Mouse (Mus musculus) gastrocnemius, postnatal 25 days (tissue): ENCODE results near the gene 4930452B06Rik. TPM values are rescaled to one million over a fixed set of nuclear protein-coding genes. Genes with fewer than 3 reads are reported as not detected.
"Not testable (repeated sequence)": the region's sequence is repeated elsewhere in the genome, so short reads cannot be mapped to it uniquely, and the experiment has no call there.

Source experiments
- DNase-seq: peaks from one replicate; pipeline ENCODE4 v3.0.0; 2022
- long read RNA-seq, 2 experiments: library from polyadenylated mRNA; stranded (forward); transcript quantifications; one replicate each; pipeline ENCODE4 v2.0.0; 2021
- total RNA-seq, 2 experiments: library from RNA; stranded (reverse); gene quantifications; 1 replicate in 1 of 2; 2 replicates in 1 of 2; pipeline ENCODE4 v1.2.3; 2021

4930452B06Rik gene
- under 1 TPM in 1 of 2 experiments, not detected in 1; 0.19 TPM for total RNA-seq
- long read RNA-seq, experiment 1: 0 reads
- long read RNA-seq, experiment 2: 0 reads

DNA sequence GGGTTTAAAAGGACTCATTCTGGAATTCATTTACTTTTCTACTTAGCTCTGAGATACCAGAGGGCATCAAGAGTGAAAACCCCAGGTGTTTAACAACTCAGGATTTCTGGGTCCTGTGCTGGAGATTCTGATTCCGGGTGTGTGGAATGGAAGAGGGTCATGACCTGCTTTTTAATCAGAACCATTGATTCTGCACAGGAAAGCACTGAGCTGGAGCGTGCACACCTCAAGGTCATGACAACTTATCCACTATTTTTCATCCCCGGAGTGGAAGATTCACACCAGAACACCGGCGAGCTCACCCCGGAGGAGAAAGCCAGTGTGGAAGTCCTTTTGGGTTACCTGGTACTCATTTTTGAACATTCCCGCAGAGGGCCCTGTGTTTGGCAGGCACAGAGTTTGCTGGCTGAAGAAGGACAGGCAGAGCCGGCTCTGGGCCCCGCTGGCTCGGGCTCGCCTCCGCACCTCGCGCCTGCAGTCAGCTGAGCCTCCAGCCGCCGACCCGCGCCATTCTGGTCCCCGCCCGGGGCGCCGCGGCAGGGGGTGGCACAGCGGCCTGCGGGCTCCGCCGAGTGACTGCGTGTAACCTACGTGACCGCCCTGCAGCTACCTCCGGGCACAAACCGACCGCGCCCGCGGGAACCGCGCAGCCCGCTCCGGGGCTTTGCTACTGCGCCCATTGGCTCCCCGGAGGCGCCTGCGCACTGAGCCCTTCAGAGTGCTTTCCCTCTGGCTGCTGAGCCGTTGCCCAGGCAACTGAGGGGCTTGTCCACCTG is at the start of gene 4930452B06Rik:
4930452B06Rik (minus strand) TSS at position 605 of the 776 bp plus-strand sequence.
- peak; percentile 45 for DNase-seq

DNA sequence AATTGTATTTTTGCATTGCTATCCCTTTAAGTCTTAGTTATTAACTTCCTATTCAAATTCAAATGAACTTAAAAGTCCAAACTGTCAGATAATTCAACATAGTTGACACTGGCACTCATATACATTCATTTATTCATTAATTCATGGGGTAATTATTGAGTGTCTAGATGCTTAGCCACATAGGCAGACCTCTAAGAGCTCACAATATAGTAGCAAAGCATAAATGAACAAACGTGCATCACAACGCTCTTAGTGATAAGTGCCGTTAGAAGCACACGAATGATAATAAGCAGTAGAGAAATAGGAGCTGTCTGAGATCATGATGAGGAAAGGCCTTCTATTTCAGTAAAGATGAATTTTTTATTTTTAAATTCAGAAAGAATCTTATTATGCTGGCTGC is 46.6 kb upstream of the 4930452B06Rik start:
- no peak for DNase-seq

DNA sequence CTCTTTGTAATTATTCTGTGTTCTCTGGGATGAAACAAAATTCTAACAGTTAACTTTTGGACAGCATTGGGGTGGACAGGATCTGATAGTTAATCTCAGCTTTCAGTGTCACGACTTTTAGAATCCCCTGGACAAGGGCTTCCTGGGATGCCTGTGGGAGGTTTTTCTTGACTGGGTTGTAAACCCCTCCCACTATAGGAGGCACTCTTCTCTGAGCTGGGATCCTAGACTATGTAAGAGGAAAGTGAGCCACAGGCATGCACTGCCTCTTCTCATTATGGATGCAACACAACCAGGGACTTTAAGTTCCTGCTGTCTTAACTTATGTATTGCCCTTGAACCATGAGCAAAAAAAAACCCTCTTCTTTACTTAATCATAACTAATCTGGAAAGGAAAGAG is 23.4 kb upstream of the 4930452B06Rik start:
- DNase-seq: no peak

DNA sequence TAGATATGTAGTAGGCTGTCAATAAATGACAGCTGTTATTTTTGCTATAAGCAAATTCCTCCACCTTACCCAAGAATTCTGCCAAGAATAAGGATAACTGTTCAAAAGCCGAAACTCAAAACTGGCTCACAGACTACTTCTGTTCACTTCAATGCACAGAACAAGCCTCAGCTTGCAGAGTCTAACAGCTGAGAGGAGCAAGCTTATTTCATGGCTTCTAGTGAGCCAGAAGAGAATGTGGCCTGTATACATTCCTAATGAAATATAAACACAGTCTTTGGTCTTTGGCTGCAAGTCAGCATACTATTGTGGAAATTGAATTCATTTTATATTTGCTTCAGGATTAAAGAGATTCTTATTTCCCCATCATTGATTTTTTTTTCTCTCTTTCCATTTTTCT is 22.4 kb upstream of the 4930452B06Rik start:
- no peak for DNase-seq

DNA sequence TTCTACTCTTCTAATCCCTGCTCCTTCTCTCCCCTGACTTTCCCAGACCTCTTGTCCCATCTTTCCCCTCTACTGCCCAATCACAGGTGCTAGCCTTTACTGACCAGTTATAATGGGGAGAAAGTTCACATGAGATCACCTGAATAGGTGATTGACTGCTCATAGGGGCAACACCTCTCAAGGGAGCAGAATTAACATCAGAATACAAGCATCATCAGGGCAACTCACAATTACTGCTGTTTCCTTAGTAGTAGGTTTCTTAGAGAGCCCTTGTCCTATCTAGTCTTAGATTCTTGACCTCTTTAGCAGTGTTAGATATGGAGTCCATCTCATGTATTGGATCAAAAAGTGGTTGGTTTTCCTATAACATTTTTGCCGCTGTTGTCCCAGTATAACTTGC is 20.1 kb upstream of the 4930452B06Rik start:
- DNase-seq: no peak

DNA sequence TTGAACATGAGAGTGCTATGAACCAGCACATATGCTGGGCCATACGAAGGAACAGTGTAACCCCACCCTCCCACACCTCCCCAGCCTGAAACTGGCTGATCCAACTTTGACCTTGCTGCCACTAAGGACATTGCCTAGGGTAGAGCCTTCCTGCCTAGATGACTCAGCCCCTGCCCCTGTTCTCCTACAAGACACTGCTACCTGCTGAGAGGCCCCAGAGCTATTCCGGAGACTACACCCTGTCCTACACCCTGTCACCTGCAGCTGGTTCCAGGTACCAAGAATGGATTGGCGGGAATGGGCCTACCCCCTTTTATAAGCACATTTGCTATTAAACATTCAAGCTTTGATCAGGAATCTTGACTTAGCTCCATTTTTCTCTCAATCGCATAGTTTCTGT is 13.9 kb upstream of the 4930452B06Rik start:
- no peak for DNase-seq

DNA sequence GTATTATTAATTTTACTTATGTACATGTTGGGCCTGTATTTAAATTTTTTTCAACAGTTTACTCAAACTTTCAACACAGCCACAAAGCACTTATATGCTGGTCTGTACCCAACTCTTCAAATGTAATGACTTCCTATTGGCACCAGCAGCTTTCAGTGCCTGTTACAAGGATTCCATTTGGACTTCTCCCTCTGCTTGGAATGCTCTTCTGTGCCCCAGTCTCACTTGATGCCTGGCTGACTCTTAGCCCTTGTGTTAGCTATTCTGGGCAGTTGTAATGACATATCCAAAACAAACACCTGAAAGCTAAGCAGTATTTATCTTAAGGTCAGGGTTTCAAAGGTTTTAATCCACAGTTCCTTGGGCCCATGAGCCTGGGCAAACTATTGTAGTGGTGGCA is 5.7 kb downstream of the 4930452B06Rik start:
- no peak for DNase-seq

DNA sequence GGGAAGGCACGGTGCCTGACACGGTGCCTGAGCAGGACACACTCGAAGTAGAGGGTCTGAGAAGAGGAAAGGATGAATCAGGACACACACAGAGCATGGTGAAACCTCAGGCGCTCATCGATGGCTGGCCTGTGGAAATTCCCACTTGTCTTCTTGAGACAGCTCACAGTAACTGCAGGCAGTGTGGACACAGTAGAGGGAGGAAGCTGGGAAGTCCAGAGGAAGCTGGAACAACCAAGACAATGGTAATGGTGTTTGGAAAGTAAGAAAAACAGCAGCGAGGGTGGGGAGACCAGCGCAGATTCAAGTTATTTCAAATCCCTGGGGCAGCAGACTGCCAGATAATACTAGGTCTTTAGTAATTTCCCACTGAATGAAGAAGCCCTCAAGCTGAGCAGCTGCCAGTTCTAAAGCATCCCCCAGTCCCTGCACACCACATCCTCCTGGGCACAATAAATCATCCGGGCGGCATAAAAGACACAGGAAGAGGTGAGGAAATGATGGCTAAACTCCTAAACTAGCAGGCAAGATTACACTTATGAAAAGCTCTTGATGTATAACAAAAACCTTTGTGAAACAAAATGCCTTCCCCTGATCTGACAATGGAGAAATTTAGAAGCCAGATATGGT is 24.3 kb downstream of the 4930452B06Rik start:
- DNase-seq: no peak

DNA sequence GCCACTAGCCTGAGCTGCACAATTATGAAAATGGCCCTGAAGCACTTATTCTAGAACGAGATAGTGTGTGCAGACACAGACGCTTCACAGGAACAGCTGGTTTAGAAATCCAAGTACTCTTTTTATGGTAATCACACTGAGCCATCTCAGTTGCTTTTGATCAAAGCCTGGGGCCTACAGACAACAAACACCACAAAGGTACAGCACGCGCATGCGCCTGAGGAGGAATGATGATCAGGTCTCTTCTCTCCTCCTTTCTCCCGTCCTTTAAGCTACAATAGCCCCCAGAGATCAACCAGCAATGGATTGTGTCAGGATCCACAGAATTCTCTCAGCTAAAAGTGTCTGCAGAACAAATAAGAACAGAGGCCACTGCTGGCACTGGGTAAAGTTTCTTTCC is 33.8 kb downstream of the 4930452B06Rik start:
- DNase-seq: no peak

DNA sequence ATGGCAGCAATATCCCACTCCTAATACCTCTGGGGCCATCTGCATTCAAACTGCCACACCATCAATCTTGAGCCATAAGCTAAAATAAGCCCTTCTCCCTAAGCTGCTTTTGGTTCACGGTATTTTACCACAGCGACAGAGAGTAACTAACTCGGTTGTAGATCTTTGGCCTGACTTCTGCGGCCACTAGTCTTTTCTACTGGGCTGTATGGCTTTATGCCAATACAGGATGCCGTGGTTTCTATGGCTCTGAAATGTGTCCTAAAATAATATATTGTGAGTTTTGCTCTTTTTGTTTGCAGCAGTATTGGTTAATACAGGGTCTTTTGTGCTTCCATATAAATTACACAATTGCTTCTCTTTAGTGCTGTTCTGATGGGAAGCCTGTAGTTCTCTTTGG is 37.6 kb downstream of the 4930452B06Rik start:
- no peak for DNase-seq

DNA sequence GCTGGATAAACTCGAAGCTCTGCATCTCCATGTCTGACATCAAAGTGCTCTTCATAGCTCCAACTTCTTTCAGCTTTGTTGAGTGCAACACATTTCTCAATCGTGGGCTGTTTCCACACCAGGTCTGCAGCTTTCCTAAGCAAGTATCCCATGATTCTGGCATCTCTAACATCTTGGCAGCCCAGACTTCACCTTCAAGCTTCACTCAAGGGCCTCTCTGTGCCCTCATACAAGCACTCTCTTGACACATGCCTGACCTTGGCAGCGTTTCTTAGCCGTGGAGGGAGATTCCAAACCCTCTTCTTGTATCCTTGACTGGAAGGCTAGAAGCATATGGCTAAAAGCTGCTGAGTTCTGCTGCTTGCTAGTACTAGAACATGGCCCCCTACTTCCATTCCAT is 38.6 kb downstream of the 4930452B06Rik start:
- DNase-seq: no peak

DNA sequence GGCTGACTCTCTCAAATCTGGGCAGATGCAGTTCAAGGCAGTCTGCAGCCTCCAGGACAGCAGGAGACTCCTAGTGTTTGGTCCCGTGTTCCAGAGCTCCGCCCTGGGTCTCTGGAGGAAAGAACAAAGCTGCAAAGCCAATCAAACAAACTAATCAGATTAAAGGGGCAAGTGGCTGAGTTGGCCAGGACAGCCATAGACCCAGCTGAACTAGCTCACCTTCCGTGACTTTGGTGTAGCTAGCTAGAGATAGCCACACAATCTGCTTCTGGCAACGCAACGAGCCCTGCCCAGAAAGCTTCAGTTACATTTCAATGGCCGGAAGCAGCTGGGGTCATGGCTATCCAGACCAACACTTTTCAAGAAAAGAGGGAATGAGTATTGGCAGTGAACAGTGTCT is 44.9 kb downstream of the 4930452B06Rik start:
- no peak for DNase-seq

DNA sequence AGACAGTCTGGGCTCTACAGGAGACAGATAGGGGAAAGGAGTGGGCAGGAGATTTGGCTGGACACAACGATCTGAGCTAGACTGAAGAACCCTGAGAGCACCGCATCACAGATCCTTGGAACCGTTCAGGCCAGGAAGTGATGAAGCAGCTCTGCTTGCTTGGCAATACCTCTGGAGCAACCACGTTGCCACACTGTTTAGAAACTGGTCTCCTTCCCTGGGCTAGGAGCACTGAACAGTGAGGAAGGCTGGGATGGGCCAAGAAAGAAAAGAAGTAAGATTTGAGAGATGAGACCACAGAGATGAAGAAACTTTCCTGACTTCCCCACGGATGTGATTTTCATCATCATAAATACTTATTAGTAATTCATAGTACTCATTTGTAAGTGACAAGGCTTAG is 45.5 kb downstream of the 4930452B06Rik start:
- no peak for DNase-seq

DNA sequence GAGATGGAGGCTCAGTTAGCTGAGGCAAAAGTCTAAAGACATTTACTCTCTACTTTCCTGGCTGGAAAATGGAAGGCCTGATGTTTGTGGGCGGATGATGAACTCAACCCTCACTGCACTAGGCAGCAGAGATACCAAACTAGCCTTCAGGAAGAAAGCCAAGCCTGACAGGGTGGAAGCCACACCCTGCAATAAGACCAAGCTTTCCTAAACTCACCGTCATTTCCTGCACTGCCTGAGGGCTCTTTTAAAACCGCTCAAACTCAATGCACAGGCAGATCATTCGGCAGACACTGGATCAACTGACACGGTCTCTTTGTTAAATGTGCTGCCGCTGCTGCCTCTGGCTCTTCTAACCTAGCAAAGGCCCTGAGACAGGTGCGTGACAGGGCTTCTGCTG is 50.4 kb downstream of the 4930452B06Rik start:
- no peak for DNase-seq

DNA sequence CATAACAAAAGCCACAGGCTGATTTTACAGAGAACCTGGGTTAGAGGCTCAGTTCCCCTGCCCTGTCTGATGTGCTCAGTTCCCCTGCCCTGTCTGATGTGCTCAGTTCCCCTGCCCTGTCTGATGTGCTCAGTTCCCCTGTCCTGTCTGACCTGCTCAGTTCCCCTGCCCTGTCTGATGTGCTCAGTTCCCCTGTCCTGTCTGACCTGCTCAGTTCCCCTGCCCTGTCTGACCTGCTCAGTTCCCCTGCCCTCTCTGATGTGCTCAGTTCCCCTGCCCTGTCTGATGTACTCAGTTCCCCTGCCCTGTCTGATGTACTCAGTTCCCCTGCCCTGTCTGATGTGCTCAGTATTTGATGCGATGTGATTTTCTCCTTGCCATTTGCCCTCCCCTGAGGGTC is 51.6 kb downstream of the 4930452B06Rik start:
- DNase-seq: not testable (repeated sequence)

DNA sequence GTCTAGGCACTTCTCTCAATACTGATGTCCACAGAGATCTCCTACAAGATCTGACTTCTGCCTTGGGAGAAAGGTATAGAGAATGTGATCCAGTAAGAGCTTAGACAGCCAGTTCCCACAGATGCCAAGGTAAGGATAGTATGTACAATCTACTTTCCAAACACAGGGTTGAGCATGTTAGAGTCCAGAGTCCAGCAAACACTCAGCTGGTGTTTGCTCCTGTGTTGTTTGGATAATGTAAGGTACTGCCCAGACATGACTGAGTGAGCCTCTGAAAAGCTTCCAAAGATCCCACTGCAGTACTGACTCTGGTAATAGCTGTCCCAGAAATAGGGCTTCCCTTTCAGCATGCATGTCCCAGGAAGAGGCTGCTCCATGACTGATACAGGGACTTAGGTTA is 54.0 kb downstream of the 4930452B06Rik start:
- no peak for DNase-seq

DNA sequence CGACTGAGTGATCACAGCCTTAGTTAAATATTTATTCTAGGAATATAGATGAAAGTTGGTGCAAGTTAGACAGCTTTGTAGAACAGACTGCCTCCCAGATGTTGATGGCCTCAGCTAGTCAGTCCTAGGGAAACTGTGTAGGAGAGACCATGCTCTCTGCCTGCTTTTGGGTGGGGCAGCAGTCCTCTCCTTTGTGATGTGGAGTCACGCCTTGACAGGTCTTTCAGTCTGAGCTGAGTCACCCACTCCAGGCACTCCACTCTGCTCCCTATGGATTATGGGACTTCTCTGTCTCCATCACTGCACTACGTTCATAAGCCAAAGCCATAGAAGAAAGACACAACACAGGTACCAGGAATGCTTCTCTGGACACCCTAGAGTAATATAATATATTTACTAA is 55.9 kb downstream of the 4930452B06Rik start:
- no peak for DNase-seq

DNA sequence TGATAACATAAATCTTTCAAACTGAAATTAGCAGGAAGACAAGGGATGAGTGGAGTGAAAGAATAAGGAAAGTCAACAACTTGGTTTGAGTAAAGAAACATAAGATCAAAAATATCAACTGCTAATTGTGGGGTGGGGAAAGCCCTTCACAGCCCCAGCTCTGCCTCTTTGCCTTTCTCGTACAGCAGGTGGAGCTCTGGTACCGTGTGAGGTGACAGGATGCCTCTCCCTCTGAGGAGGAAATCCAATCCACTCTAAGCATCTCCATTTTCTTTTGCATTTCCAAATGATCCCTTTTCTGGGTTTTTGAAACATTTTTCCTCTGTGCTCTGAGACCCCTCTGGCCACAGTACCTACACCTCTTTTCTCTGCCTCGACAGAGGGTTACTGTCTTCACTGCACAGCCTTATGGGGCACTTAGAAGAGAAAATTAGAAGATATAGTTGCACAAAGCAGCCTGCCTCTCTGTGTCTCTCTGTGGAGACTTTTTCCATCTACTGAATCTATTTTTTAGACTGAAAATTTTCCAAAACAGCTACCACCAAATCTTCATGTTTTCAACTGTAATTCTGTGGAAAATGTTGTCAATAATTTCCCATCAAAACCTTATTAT is 57.4 kb downstream of the 4930452B06Rik start:
- DNase-seq: peak; percentile 17

DNA sequence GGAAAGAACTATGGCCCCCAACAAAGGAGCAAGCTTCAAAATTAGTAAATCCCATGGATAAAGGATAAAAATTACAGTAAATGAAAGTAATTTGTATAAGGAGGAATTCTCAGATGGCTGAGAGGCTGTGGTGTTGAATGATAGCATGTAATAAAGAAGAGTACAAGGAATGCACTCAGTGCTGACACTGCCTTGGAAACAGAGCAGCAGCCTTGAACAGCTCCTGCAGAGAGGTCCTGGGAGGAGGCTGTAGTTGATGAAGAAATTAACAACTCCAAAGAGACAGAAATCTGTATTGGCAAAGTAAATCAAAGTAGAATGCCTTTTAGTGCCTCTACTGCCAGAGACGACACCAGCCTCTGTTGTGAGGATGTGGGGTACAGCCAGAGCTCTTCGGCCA is 61.1 kb downstream of the 4930452B06Rik start:
- no peak for DNase-seq

DNA sequence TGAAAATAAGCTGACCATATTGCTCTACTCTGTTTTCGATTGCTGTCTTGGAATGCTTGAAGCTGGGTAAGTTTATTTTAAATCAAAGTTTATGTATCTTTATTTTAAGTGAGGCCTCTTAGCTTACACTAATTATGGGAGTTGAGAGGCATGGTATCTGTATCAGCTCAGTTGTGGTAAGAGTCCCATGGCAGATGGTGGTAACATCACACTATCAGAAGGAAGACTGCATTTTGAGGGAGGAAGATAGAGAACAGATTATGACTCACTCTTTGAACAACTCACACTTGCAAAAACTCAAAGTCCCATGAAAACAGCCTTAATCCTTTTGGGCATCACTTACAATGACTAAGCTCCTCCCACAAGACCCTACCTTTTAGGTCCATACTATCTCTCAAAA is 81.0 kb downstream of the 4930452B06Rik start:
- DNase-seq: no peak

DNA sequence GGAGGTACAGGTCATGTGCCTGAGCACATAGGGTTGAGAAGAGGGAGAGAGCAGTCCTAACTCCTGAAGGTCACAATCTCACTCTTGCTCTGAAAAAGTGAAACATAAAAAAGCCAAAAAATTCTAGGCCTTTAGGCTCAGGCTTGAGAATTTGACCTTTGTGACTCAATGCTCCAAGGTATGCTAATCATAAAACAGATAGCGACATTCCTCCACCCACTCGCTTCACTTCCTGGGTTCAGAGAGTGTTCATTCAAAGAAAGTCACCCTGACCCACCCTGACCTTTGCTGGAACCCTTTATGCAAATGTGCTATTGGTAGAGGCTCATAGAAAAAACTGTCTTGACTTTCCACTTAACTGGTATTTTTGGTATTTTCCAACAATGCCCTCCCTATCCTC is 115.0 kb downstream of the 4930452B06Rik start:
- not testable (repeated sequence) for DNase-seq

DNA sequence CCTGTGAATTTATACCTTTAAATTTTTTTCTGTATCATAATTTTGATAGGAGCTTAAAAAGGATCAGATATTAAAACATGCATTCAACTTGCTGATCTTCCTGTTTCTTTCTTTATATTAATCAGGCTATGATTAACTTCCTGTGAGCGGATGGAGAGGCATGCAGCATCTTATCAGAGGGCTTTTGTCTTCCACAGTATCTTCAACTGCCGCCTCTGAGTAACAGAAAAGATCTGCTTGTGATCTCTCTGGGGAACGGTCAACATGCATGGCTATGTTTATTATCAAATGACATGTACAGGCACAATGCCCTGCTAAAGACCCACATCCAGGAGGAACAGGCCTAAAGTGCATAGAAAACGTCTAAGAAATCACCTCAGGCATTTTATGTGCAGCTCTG is 116.9 kb downstream of the 4930452B06Rik start:
- no peak for DNase-seq

DNA sequence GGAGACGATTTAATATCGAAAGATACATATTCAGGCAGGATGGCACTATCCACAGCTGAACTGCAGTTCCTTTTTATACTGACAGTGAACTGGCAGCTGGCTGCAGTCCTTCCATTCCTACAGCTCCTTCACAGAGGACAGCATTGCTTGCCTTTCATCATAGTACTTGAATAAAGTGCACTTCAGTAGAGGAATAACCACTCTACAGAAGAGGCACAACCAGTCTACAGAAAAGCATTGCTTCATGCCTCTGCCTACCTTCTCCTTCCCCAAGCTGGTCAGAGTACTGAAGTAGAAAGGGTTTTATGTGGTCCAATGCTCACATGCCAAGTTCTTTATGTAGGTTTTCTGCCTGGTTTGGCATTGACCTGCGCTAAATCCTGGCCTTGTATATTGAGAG is 130.0 kb downstream of the 4930452B06Rik start:
- no peak for DNase-seq
